Mouse (Mus musculus): ENCODE measurements around the gene Nucb1.

Gene Nucb1

GRCm38 (mm10) chr7:45524841-45525621 is 14.8 kb upstream of the Nucb1 start:
- in situ Hi-C loops (cut with MboI, MseI) = no loop called here

DNA sequence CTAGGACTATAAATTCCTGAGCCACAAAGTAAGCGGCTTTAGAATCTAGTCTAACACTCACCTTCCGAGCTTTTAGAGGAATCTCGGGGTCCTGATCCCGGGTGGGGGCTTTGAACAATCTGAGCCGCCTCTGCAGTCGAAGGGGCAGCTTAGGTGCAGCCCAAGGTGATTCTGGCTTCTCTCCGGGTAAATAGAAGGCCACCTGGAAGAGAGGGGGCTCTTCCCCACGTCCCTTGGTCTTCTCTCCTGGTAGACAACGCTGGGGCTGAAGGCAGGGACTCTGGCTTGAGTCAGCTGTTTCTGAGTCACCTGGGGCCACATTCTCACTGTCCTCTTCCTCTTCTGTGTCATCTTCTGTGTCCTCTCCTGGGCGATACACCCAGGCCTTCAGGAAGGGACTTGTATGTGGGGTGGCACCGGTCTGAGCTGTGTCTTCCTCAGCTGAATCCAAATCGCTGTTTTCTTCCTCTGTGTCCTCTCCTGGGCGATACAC is 13.5 kb upstream of the Nucb1 start:
- in situ Hi-C loops (cut with MboI, MseI) = no loop called here

- in situ Hi-C loops (cut with MboI, MseI) = no loop called here
These were observed 12.9 kb upstream of the Nucb1 start for GRCm38 (mm10) chr7:45522957-45523676.

- in situ Hi-C loops (cut with MboI, MseI) = no loop called here
These were observed 12.1 kb upstream of the Nucb1 start for GRCm38 (mm10) chr7:45522194-45522752.

DNA sequence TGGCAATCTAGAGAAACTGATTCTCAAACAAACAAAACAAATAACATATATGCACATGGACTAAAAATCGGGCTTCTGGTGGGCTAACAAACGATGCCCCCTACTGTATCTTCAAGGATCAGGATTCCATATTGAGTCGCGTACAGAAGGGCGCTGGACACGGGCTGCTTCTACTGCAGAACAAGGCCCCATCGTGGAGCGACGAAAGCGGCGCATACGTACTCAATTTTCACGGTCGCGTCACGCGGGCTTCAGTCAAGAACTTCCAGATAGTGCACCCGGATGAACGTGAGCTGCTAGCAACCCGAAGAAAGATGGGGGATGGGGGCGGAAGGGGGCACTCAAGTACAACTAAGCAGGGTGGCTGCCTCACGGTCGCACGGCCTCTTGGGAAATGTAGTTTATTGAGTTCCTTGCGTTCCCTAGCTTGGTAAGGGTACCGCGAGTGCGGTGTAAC is 11.6 kb upstream of the Nucb1 start:
- in situ Hi-C loops (cut with MboI, MseI) = no loop called here

GRCm38 (mm10) chr7:45520605-45521004 is 10.4 kb upstream of the Nucb1 start:
- in situ Hi-C loops (cut with MboI, MseI) = no loop called here

GRCm38 (mm10) chr7:45519345-45520120 is 9.3 kb upstream of the Nucb1 start:
- in situ Hi-C loops (cut with MboI, MseI) = loop anchor here (5.0 to 10.0 kb wide), 2 partner anchors 42 to 1265 kb away; partner anchors contain the start of gene Acp4

DNA sequence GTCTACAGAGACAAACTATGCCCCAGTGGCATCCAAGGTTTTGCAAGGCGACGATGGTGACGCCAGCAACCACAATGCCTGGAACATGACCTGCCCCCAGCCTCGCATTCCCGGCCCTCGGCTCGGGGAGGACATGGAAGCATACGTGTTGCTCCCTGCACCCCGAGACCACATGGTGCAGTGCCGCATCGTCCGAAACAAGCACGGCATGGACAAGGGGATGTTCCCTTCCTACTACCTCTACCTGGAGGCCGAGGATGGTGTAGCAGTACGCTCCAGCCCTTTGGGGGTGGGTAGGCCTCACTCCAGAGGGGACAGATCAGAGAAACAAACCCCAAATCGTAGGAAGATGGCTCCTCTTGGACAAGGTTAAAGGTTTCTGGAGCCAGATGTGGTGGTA is 8.4 kb upstream of the Nucb1 start:
- in situ Hi-C loops (cut with MboI, MseI) = loop anchor here (5.0 to 10.0 kb wide), 2 partner anchors 41 to 1264 kb away; partner anchors contain the start of gene Acp4

- in situ Hi-C loops (cut with MboI, MseI) = loop anchor here (5.0 to 10.0 kb wide), 2 partner anchors 40 to 1262 kb away; partner anchors contain the start of gene Acp4
These were observed 6.6 kb upstream of the Nucb1 start for GRCm38 (mm10) chr7:45516846-45517245.

DNA sequence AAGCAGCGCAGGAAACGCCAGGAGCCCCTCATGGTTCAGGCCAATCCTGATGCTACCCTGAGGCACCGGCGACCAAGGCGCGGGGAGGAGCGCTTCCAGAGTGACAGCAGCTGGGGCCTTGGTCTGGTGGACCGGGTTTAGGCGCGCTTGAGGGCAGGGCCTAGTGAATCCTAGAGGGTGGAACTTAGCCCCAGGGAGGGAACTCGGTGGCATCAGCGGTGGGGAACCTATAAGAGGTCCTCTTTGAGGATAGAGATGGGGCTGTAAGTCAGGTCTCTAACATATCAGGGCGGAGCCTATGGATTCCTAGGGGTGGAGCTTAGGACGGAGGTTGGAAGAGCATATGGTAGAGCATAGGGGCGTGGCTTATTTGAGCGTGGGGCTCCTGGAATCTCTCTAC is 5.2 kb upstream of the Nucb1 start:
- in situ Hi-C loops (cut with MboI, MseI) = loop anchor here (5.0 to 10.0 kb wide), 2 partner anchors 38 to 1261 kb away; partner anchors contain the start of gene Acp4

DNA sequence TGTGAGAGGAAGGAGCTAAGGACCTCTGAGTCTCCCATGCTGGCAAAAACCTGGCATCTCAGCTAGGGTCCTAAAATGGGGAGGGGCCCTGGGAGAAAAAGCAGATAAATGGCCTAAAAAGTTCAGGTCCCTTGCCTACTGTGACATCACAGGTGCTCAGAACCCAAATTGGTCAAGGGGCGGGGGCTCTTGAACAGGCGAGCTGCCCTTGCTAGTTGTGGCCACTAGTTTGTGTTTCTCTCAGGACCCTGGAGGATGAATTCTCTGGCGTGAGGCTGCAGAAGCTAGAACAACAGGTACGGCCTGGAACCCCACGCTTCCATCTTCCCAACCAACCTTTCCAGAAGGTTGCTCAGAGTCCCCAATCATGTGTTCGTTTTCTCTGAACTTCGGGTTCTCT is 4.2 kb upstream of the Nucb1 start:
- in situ Hi-C loops (cut with MboI, MseI) = loop anchor here (10.0 kb wide), 1 partner anchor 1260 kb away; the partner anchor contains the start of gene Acp4

DNA sequence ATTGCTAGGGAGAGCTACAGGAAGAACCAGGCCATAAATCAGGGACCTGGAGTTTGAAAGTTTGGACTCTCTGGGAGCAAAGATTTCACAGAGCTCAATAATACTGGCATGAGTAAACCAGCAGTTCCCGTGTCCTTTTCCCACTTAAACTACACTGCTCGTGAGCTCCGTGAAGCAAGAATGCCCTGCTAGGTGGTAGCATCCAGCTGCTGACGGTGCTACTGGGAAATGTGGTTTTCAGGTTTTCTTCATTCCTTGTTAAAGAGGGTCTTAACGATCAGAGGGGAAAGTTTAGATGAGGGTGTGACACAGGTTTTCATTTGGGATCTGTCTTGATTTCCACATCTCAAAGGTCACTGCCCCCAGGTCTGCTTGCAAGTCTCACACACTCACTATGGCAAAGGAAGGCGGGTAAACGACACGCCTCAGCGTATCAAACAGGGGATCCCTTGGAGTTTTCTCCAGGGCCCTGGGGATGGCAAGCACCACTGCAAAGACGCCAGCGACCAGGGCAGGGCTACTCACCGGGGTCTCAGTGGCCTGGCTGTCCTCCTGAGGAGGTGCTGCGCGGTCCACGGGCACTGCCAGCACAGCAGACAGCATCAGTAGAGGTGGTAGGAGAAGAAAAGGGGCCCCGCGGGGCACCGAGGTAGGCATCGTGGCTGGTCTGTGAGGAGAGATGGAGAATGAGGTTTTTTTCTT is 874 bp downstream of the Nucb1 start:
- in situ Hi-C loops (cut with MboI, MseI) = loop anchor here (10.0 kb wide), 1 partner anchor 1325 kb away; no protein-coding TSS in a partner anchor

DNA sequence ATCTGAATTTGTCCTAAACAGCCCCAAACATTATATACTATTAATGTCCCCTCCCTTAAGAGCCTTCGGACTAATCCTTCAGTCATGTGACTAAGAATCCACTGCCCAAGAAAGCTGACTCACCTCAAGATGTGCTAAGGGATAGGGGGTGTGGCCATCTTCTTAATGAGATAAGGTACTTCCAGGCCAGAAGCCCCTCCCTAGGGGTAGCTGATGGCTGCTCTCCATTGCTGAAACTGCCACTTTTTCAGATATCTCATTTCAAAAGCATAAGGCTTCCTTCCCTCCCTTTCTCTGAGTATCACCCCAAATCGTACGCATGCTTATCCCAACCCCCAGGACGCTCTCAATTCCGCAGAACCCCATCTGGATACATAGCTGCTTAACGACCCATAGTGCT is 1.6 kb downstream of the Nucb1 start:
- in situ Hi-C loops (cut with MboI, MseI) = loop anchor here (10.0 kb wide), 1 partner anchor 1326 kb away; no protein-coding TSS in a partner anchor

GRCm38 (mm10) chr7:45507583-45507982 is 2.6 kb downstream of the Nucb1 start:
- in situ Hi-C loops (cut with MboI, MseI) = loop anchor here (10.0 kb wide), 1 partner anchor 1327 kb away; no protein-coding TSS in a partner anchor

DNA sequence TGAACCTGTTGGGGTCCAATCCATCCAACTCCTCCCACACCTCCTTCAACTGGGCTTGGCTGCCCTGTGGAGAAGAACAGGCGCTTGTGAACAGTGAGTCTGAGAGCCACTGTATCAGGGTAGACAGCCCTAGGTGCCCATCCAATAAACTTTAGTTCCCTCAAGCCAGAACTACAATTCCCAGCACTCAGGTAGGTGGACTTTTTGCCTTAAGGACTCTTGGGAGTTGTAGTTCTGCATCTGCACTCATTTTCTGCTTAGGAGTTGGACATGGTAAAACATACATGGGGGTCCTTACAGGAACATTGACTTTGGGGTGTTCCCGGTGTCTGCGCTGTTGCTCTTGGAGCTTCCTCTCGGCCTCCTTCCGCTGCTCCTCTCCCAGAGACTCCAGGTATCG is 11.8 kb downstream of the Nucb1 start:
- in situ Hi-C loops (cut with MboI, MseI) = no loop called here

DNA sequence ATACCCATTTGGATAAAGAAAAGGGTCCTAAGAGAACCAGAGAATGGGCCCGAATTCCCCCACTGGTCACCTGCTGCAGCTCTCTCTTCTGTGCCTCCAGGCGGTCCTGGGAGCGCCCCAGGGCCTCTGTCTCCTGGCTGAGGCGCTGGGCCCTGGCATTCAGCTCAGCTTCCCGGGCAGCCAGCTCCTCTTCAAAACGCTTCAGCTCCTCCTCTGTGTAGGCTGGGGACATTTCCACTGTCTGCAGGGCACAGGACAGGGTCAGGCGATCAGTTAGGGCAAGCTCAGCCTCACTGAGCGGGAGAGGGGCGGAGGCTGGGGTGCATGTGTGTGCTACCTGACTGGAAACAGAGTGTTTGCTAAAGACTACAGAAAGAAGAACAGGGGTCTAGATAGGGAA is 15.7 kb downstream of the Nucb1 start:
- in situ Hi-C loops (cut with MboI, MseI) = no loop called here

- in situ Hi-C loops (cut with MboI, MseI) = no loop called here
These were observed 17.3 kb downstream of the Nucb1 start for GRCm38 (mm10) chr7:45492951-45493350.

DNA sequence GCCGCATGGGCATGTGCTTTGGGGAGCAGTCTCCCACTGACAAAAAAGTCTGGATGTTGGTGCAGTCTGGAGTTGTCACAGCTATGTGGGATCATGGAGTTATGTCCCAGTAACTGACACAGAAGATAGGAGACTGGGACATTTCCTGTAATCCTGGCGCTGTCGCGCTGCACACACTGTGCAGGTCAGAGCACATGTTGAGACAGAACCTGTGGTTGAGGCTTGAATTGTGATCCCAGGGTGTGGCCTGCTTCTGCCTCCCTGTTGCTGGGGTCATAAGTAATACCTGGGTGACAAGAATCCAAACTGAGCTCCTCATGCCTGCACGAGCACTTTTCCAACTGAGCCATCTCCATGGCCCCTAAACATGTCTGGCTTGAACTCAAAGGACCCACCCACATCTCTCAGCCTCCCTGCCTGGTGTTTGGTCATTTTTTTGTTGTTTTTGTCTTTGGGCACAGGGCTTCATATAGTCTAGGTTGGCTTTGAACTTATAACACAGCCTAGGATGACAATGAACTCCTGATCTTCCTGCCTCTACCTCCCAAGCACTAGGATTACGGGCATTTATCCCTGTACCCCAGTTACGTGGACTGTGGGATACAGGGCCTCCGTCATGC is 17.9 kb downstream of the Nucb1 start:
- in situ Hi-C loops (cut with MboI, MseI) = no loop called here

GRCm38 (mm10) chr7:45491264-45491663 is 18.9 kb downstream of the Nucb1 start:
- in situ Hi-C loops (cut with MboI, MseI) = no loop called here

DNA sequence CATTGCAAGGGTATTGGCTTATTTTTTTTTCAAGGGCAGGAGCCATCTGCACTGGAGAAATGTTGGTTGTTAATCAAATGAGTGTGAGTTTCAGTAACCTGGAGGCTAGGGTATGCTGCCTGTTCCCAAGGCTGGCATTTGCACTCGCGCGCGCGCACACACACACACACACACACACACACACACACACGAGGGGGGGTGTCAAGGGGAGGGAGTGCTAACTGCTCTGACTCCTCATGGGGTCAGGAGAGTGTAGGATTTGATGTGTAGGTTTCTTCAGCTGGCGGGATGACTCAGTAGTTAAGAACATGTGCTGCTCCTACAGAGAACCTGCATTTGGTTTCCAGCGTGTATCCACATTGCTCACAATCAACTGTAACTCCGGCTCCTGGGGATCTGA is 19.4 kb downstream of the Nucb1 start:
- in situ Hi-C loops (cut with MboI, MseI) = no loop called here

Data from regulatory T cell (primary cell).